Mouse (Mus musculus) embryo, embryonic 10 days (tissue): ENCODE measurements at regions not wholly inside any gene's neighbourhood (a gene's known extent, or its start where the extent isn't known, plus 50 kb on each side); places are given as distances from the start of the nearest gene placed in this dataset.

Source experiments
- DNase-seq: peaks from one replicate; pipeline ENCODE4 v3.0.0-alpha.2; 2015; ENCODE audit warnings: low spot score

- DNase-seq, result no peak
These were observed 78.8 kb upstream of the Pkdcc start for GRCm38 (mm10) chr17:83136267-83136666.

DNA sequence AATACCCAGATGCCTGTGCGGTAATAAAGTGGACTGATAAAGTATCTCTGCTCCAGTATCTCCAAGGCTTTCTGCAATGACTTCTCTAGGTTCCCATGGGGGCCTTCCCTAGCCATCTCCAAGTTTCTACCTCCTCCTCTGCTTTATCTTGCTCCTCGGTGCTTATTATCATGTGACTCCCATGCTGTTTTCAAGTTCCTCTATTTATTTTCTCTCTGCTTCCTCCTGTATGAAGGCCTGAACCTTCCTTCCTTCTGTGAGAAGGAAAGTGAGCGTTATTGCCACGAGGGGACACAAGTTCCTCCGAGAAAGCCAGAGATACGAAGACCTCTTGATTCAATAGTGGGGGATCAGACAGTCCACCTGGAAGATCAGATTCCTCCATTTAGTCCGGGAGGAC lies 77.4 kb upstream of the Pkdcc start:
- no peak for DNase-seq

DNA sequence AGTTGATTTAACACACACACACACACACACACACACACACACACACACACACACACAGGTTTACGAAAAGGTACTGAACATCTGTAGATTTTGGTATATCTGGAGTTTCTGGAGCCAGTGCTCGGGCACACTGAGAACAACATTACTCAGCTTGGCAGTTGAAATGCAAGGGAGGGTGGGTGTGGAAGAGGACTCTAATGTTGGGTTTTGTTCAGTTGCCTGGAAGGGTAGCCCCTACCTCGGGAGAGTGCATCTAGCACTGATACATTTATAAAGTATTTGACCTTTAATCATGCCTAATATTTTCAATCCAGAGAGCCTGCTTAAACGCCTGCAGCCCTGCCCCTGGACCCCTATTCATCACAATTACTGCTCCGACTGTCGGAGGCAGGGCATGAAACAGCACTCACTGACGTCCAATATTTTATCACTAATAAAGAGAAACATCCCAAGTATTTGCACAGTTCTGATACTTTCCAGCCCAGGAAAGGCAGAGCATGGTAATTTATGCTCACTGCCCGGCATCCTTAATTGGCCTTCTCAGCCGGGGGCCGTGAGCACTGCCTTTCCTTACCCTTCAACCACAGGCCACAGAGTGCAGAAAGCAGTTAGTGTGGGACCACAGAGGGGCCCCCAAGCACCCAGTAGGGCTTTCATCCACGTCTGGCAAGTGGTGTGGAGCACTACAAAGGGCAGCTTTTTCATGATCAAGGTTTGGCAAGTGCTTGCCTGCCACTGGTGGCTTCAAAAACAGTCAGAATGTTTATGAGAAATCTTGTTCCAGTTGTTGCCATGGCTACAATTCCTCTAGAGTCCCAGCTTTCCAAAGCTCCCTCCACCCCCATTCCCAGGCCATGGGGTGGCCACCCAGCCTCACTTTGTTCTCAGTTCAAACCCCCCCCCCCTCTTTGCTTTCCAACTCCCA lies 76.3 kb upstream of the Pkdcc start:
- peak; percentile 60 for DNase-seq

GRCm38 (mm10) chr17:83148371-83148929 lies 66.6 kb upstream of the Pkdcc start:
- DNase-seq, result no peak

DNA sequence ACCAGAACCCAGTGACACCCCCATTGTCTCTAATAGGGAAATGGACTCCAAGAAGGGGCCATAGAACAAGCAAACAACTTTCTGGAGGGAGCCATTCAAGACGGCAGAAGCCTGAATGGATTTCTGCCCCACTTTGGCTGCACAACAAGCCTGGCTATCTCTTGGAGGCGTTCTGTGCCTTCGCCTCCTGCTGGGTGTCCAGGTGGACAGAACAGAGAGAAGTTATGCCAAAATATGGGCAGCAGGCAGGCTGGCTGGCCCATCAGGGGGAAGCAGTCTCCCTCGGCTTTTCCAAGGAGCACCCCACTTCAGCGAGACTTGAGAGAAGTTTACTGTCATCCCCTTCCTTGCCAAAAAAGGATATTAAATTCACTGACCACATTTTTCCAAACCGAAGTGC lies 65.8 kb upstream of the Pkdcc start:
- no peak for DNase-seq

- no peak for DNase-seq
These were observed 60.0 kb upstream of the Pkdcc start for GRCm38 (mm10) chr17:83155106-83155505.

DNA sequence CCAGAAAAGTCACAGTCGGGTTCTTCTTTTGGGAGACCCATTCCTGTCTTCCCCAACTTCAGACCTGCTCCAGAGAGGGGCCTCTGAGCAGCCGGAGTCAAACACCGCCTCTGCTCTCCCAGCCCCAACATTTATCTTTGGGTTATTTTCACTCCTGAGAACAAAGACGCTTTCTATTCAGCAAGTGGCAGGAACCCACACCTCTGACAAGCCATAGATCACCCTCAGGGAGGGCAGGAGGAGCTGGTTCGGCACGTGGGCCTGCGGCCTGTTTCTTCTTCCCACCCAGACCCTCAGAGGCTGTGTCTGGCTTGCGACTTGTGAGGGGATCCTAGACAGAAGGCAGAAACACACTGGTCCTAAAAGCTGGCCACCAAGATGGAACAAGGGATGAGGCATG lies 58.4 kb upstream of the Pkdcc start:
- DNase-seq, result peak; percentile 62

DNA sequence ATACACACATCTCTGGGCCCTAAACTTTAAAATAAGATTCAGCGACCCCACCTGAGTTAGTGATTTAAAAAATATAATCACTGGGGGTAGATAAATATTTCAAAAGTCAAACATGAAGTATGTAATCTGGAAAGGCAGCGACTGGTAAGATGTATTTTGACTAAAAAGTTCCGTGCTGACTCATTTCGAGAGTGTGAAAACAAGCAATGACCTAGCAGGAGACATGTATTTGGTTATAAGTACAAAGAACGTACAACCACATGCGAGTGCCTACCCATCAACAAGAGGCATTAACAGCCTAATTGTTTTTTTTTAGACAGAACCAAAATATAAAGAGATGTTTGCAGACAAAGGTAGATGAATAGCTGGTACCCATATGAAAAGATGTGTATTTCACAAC lies 57.0 kb upstream of the Pkdcc start:
- DNase-seq, result no peak

DNA sequence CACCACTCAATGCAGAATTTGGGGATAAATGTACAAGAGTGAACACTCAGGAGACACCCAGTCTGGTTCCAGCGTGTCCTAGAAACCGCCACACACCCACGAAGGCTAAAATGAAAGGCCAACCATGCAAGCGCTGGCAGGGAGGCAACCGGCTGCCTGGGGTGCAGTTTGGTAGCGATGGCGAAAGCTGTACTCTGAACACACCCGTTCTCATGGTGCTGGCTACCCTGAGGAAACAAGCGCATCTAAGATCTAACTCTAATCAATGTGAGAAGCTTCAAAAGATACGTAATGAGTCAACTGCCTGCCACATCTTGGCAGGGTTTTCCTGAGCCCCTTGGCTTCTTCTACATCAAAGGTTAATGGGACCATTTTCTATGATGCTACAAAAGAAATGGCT lies 56.4 kb upstream of the Pkdcc start:
- no peak for DNase-seq

- no peak for DNase-seq
These were observed 55.5 kb upstream of the Pkdcc start for GRCm38 (mm10) chr17:83159634-83160033.

DNA sequence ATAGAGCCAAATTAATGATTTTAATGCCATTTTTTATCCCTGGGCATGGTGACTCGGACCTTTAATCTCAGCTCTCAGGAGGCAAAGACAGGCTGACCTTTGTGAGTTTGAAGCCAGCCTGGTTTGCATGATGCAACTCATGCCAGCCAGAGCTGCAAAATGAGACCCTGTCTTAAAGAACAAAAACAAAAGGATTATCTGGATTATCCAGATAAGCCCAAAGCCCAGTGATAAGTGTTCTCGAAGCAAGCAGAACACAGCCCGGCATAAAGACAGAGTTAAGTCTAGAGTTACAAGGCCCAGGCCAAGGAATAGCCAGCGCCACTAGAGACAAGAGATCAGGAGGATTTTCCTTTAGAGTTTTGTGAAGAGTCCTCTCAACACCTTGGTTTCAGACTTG lies 54.8 kb upstream of the Pkdcc start:
- DNase-seq, result no peak

DNA sequence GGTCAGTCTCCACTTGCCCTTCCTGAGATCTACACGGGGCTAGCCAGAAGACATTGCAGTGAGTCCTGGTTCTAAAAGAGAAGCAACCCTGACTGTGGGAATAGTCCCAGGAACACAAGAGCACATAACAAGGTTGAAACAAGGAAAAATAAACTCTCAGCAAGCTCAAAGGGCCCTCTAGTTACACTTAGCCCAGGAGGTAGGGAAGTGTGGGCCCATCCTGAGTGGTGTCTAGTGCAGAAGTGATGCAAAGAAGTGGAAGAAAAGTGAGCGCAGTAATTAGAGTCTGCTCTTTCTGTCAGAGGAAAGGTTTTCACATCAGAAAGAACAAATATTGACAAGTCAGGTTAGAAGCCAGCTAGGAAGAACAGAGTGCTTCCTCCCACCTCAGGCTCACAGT lies 53.4 kb upstream of the Pkdcc start:
- no peak for DNase-seq

- no peak for DNase-seq
These were observed 51.0 kb upstream of the Pkdcc start for GRCm38 (mm10) chr17:83163952-83164560.

- DNase-seq, result peak; percentile 76
These were observed 50.4 kb upstream of the Pkdcc start for GRCm38 (mm10) chr17:83164728-83165127.

DNA sequence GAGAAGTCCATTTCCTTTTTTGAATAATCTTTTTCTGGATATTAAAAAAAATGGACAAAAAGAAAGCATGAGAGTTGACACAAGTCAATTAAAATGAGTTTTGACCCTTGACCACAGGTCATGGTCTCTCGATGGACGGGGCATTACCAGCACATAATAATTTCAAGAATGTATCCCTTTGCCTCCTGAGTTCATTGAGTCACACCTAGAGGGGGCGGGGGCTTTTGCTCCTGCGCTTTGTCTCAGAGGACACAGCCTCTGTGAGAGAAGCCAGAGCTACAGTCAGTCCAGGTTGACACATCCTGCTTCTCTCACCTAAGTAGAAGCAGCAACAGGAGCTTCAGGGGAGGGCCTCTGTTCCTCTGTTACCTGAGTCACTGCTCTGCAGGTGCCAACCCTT lies 50.0 kb upstream of the Pkdcc start:
- DNase-seq, result peak; percentile 68
